Mouse (Mus musculus) spleen, postnatal 10 days (tissue): ENCODE measurements at regions not wholly inside any gene's neighbourhood (a gene's known extent, or its start where the extent isn't known, plus 50 kb on each side); places are given as distances from the start of the nearest gene placed in this dataset.
"Not testable (repeated sequence)": the region's sequence is repeated elsewhere in the genome, so short reads cannot be mapped to it uniquely, and the experiment has no call there.

Source experiments
- DNase-seq, 2 experiments: peaks; one replicate each; pipeline ENCODE4 v3.0.0; 2021 to 2022; ENCODE audit warnings: low spot score in 2 of 2

GRCm38 (mm10) chr5:101497698-101498048 is 167.1 kb downstream of the Nkx6-1 start:
- no peak for DNase-seq

GRCm38 (mm10) chr5:101496924-101497697 is 167.7 kb downstream of the Nkx6-1 start:
- no peak for DNase-seq

- DNase-seq = no peak
Observed at GRCm38 (mm10) chr5:101496161-101496560, 168.6 kb downstream of the Nkx6-1 start.

GRCm38 (mm10) chr5:101445792-101446191 is 219.0 kb downstream of the Nkx6-1 start:
- DNase-seq = no peak

GRCm38 (mm10) chr5:101441782-101442181 is 223.0 kb downstream of the Nkx6-1 start:
- no peak for DNase-seq

GRCm38 (mm10) chr5:101437666-101438299 is 227.0 kb downstream of the Nkx6-1 start:
- DNase-seq = no peak

GRCm38 (mm10) chr5:101426067-101426771 is 238.6 kb downstream of the Nkx6-1 start:
- no peak for DNase-seq

- DNase-seq = no peak
Observed at GRCm38 (mm10) chr5:101384316-101384715, 280.5 kb downstream of the Nkx6-1 start.

GRCm38 (mm10) chr5:101381361-101381760 is 283.4 kb downstream of the Nkx6-1 start:
- no peak for DNase-seq

- DNase-seq = no peak
Observed at GRCm38 (mm10) chr5:101376657-101377056, 288.1 kb downstream of the Nkx6-1 start.

GRCm38 (mm10) chr5:101374129-101374528 is 290.7 kb downstream of the Nkx6-1 start:
- no peak for DNase-seq

GRCm38 (mm10) chr5:101372204-101372603 is 292.6 kb downstream of the Nkx6-1 start:
- DNase-seq = no peak

GRCm38 (mm10) chr5:101365364-101365763 is 299.4 kb downstream of the Nkx6-1 start:
- DNase-seq = peak in 1 of 2 experiments; percentile 16

GRCm38 (mm10) chr5:101359986-101360385 is 304.8 kb downstream of the Nkx6-1 start:
- no peak for DNase-seq

- no peak for DNase-seq
Observed at GRCm38 (mm10) chr5:101345406-101345805, 319.4 kb downstream of the Nkx6-1 start.

GRCm38 (mm10) chr5:101336361-101336760 is 328.4 kb downstream of the Nkx6-1 start:
- not testable (repeated sequence) for DNase-seq

- DNase-seq = no peak
Observed at GRCm38 (mm10) chr5:101331825-101332224, 333.0 kb downstream of the Nkx6-1 start.

GRCm38 (mm10) chr5:101326122-101326521 is 338.7 kb downstream of the Nkx6-1 start:
- DNase-seq = no peak

GRCm38 (mm10) chr5:101323041-101323950 is 341.5 kb downstream of the Nkx6-1 start:
- no peak for DNase-seq

- no peak for DNase-seq
Observed at GRCm38 (mm10) chr5:101299986-101300385, 364.8 kb downstream of the Nkx6-1 start.

GRCm38 (mm10) chr5:101298411-101298810 is 366.4 kb downstream of the Nkx6-1 start:
- DNase-seq = no peak
